Mouse (Mus musculus): ENCODE measurements around the gene Sf3b4.
A peak's percentile ranks its signal among the peaks of the same experiment; 100 is the strongest.
"Not testable (repeated sequence)": the region's sequence is repeated elsewhere in the genome, so short reads cannot be mapped to it uniquely, and the experiment has no call there.

Gene Sf3b4

DNA sequence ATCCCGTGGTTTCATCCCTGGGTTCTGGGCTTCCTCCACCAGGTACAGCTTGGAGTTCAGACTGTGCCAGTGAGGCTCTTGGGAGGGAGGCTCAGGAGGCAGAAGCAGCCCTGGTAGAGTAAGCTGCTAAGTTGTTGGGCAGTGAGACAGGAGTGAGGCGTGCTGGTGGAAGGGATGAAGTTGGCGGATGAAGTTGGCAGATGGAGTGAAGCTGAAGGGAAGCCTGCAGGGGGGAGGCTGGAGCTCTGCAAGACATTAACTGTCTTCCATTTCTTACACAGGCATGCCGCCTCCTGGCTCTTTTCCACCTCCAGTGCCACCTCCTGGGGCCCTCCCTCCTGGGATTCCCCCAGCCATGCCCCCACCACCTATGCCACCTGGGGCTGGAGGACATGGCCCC lies 1.9 kb downstream of the Sf3b4 start:
- not testable (repeated sequence) for DNase-seq (ENCODE audit: low spot score)

GRCm38 (mm10) chr3:96175251-96175650 lies 3.1 kb downstream of the Sf3b4 start:
- no peak for DNase-seq (ENCODE audit: low spot score)

DNA sequence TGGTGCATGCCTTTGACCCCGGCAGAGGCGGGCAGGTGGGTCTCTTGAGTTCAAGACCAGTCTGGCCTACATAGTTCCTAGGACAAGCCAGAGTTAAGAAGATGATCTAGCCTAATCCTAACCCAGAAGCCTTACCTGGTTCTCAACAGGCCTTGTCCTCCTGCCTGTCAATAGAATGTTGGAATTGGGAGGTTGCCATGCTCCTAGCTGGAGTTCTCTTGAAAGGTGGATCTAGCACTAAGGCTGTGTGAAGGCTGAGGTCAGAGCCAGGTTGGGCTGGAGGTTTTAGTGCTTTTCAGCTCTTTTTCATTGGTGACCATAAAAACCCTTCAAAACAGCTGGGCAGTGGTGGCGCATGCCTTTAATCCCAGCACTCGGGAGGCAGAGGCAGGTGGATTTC lies 6.3 kb downstream of the Sf3b4 start:
- no peak for DNase-seq (ENCODE audit: low spot score)

DNA sequence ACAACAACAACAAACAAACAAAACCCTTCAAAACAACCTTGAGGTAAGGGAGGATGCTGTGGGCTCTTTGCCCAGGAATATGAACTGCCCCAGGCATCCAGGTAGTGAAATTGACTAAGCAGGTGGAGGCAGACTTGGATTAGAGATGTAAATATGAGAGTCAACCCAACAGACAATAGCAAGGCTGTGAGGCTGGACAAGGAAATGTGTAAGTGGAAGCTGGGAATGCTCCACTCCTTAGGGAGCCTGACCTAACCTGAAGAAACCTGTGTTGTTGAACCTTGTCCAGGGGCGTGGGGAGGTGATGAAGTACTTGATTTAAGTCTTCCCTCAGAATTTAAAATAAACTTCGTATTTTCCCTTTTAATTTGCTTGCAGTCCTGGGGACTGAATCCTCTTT lies 6.8 kb downstream of the Sf3b4 start:
- DNase-seq (ENCODE audit: low spot score), result no peak

- no peak for DNase-seq (ENCODE audit: low spot score)
These were observed 7.4 kb downstream of the Sf3b4 start for GRCm38 (mm10) chr3:96179531-96179930.

- peak; percentile 29 for DNase-seq (ENCODE audit: low spot score)
These were observed 8.8 kb downstream of the Sf3b4 start, which contains the start of gene Sv2a for GRCm38 (mm10) chr3:96180727-96181477. Gene Sv2a (plus strand): TSS chr3:96181151.

DNA sequence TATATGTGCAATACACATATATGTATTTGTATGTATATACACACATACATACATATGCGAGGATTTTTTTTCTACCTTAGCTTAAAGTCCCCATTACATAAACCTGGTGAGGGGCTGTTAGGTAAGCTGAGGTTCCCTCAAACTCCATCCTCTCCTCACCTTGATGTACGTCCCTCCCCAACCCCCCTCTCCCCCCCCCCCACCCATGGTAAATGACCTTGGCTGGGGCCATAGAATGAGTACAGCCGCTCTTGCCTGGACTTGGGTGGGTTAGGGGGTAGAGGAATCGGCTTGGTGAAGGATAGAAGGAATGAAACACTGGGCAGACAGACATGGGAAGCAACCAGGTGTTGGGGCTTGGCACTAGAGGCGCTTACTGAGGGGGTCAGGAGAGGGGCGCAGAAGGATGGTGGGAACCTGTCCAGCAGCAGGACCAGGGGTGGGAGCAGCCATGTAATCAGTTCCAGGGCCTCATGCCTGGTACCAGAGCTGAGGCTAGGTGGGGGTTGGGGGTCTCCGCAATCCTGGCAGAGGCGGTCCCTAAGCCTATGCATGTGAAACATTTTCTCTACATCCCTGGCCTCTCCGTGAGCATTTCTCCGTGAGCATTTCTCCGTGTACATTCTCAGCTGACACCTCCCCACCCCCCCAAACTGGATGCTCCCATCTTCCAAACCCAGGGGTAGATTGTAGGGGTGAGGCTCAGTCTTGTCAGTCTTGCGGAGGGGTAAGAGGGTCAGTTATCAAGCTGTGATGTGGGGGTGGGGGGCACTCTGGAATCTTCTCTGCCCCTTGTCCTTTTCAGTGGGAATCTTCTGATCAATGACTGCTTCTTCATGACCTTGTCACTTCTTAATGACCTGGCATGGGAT lies 9.6 kb downstream of the Sf3b4 start:
- no peak for DNase-seq (ENCODE audit: low spot score)

DNA sequence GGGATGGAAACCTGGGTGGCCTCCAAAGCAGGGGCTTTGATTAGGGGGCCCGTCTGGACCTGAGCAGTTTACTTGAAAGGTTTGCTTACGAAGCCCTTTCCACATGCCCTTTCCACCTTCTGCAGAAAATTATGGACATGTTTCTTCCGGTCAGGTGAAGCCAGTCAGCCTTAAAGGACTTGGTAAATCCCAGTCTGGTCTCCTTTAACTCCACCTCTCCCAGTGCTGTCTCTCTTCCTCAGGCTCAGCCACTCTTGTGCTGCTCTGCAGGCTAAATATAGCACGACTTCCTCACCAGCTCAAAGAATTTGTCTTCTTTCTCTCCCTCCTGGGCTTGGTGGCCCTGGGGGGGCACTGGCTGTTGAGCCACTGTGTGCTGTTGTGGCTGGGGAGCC lies 10.2 kb downstream of the Sf3b4 start:
- no peak for DNase-seq (ENCODE audit: low spot score)

GRCm38 (mm10) chr3:96192977-96193376 lies 20.8 kb downstream of the Sf3b4 start:
- DNase-seq (ENCODE audit: low spot score), result no peak

DNA sequence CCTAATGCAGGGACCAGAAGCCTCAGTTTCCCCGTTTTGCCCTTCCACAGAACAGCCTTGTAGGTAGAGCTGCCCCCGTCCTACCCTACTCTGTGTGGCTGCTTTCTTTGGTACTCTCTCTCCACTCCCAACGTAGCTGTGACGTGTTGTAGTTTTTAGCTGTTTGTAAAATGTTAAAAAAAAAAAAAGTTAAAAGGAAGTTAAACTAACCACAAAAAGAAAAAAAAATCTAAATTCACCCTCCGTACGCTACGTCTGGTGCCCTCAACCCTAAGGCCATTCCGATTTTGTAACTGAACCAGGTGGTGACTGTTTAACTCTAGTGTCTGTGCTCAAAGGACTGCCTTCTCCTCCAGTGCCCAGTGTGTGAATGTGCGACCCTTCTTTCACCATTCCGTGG lies 22.8 kb downstream of the Sf3b4 start:
- DNase-seq (ENCODE audit: low spot score), result no peak

DNA sequence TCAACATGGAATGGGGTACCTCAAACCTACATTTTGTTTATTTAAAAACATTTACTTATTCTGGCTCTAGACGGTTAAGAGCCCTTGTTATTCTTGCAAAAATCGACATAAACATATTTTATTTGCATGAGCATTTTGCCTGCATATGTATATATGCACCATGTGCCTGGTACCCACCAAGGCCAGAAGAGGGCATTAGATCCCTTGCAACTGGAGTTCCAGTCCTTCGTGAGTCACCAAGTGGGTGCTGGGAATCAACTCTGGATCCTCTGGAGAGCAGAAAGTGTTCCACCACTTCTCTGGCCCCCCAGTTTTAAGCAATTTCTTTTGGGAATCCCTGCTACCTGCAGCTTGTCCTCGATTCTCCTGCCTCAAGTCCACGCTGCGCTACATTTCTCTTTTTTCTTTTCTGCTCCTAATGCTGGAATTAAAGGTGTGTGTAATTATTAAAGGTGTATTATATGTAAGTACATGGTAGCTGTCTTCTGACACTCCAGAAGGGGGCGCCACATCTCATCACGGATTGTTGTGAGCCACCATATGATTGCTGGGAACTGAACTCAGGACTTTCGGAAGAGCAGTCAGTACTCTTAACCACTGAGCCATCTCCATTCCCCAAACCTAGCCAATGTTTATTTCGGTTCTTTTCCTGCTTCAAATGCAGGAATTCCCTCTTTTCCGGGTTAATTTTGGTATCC lies 23.6 kb downstream of the Sf3b4 start:
- no peak for DNase-seq (ENCODE audit: low spot score)

DNA sequence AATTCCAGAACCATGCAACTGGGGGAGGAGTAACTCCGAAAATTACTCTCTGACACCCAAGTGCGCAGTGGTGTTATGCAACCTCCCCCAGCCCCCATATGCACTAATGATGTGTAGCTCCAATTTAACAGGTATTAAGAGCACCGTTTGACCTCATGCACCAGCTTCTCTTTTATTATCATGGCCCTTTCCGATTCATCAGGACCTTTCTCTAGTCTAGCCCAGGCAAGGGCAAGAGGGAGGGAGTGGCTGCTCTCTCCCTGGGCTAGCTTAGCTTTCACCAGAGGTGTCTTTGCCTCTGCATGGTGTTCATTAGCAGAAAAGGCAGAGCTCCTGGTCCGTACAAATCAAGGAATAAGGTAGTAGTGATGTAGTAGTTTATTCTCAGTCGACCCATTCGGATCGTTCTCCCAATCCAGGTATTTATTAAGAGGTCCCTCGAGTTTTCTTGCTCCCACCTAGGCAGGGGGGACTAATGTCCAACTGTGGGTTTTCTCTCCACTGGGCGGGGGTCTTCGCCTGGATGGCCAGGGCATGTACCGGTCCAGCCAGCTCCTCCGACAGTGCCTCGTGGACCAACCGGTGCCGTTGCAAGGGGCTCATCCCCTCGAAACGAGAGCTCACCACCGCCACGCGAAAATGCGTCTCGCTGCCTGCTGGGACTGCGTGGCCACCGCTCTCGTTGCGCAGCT lies 24.5 kb downstream of the Sf3b4 start:
- DNase-seq (ENCODE audit: low spot score), result no peak

- peak; percentile 87 for DNase-seq (ENCODE audit: low spot score)
These were observed 25.1 kb downstream of the Sf3b4 start for GRCm38 (mm10) chr3:96197129-96197749.

DNA sequence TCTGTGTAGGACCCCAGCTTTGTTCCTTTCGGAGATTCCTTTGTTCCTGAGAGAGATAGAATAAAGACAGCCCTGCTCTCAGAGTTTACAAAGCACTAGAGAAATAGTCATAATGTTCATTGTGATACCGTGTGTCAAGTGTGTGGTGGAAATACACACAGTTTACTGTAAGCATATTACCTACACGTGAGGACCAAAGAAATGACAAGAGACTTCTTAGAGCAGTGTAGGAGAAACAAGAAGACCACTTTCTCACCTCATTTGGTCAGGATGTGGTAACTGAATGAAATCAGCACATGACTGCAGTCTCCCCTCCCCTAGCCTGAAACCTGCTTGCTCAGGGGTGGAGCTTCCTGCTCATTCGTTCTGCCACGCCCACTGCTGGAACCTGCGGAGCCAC lies 26.0 kb downstream of the Sf3b4 start:
- DNase-seq (ENCODE audit: low spot score), result no peak

DNA sequence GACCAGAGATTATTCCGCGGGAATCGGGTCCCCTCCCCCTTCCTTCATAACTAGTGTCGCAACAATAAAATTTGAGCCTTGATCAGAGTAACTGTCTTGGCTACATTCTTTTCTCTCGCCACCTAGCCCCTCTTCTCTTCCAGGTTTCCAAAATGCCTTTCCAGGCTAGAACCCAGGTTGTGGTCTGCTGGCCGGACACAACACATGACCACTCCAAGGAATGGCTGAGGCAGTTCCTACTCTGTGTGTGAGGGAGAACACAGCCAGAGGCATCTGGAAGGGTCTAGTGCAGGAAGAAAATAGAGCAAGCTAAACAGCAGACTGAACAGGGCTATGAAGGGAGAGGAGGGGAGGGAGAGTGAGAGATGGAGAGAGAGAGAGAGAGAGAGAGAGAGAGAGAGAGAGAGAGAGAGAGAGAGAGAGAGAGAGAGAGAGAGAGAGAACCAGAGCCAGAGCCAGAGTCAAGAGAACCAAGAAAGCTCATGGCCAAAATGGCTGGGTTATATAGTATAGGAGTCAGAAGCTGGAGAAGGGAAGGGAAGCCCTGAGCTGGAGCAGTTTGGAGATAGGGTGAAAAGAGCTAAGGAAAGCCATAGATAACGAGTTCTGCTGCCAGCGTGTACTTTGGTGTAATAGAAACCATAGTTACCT lies 26.6 kb downstream of the Sf3b4 start:
- DNase-seq (ENCODE audit: low spot score), result not testable (repeated sequence)

DNA sequence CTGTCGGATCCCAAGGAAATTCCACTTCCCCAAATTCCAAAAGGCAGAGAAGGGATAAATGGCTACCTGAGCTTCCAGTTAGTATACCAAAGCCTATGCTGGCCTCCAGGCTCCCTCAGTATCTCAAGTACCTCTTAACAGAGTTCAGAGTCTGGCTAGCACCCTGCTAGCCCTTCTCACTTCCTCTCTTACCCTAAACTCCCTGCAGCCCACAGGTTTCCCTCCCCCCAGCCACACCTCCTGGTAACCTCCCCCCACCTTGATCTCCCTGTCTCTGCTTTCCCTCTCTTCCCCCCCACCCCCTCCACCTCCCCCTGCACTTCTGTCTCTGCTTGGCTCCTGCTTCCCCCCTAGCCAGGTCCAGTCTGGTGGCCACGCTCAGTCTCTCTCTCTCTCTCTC lies 27.6 kb downstream of the Sf3b4 start:
- DNase-seq (ENCODE audit: low spot score), result no peak

DNA sequence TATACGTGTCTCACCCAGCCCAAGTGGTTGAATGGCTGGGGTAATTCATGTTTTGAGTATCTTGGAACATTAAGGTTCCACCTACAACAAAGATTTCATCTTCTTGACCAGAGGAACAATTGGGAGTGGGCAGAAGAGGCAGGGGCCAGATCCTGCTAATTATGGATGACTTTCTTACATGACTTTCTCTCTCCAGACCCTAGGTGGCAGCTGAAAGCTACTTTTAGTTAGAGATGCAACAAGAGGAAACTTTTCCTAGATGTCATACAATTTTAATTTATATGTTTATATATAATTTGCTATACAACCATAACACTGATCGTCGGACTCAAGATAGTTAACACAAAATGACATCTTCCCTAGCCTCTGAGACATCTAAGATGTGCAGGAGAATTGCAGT lies 35.7 kb downstream of the Sf3b4 start:
- no peak for DNase-seq (ENCODE audit: low spot score)

GRCm38 (mm10) chr3:96209242-96209641 lies 37.1 kb downstream of the Sf3b4 start:
- no peak for DNase-seq (ENCODE audit: low spot score)

- no peak for DNase-seq (ENCODE audit: low spot score)
These were observed 47.1 kb downstream of the Sf3b4 start for GRCm38 (mm10) chr3:96219191-96219641.

- peak; percentile 64 for DNase-seq (ENCODE audit: low spot score)
These were observed 47.6 kb downstream of the Sf3b4 start, which contains the start of the genes Bola1 and Hist2h2ab for GRCm38 (mm10) chr3:96219661-96220130. Gene Bola1 (minus strand): TSS chr3:96219709. Gene Hist2h2ab (plus strand): TSS chr3:96219865.

Measured in testis, postnatal 14 days (tissue).